In genomic region chr8:70697366-70698250, GRCm38 (mm10) we compare ENCODE assay signal across 8 mouse cellular contexts. TPM values are rescaled to one million over a fixed set of nuclear protein-coding genes. Genes with fewer than 3 reads are reported as not detected.
A peak's percentile ranks its signal among the peaks of the same experiment; 100 is the strongest.
DNase-seq lines count a peak whose midpoint lies in the region; ATAC-seq and TF ChIP-seq lines count a peak whose summit lies in the region.

No protein-coding gene starts in this region.

- ATAC-seq in lung, postnatal 0 days = no peak
- no peak for ATAC-seq in intestine, embryonic 16.5 days
- ATAC-seq in neural tube, embryonic 14.5 days (ENCODE audit: low read depth) = no peak

- TF ChIP-seq CTCF in lung, postnatal 0 days (IDR thresholded peaks at IDR 0.05) = no peak
- TF ChIP-seq CTCF in embryonic fibroblast, embryonic 13.5 days (IDR thresholded peaks at IDR 0.05; ENCODE audit: borderline replicate concordance, insufficient read depth, low read length) = no peak

- TF ChIP-seq POLR2A in embryonic fibroblast, embryonic 13.5 days (IDR thresholded peaks at IDR 0.05; ENCODE audit: low read depth, low read length) = no peak

- peak overlapping the region; percentile 94 for H3K27ac ChIP-seq in lung, postnatal 0 days (ENCODE audit: low read length)
- 0 out of 2 replicates have a peak overlapping the region, but pooled peaks have one; percentile 8 for H3K27ac ChIP-seq in embryonic fibroblast, embryonic 13.5 days (ENCODE audit: insufficient read depth, low read length)
- peak overlapping the region; percentile 95 for H3K27ac ChIP-seq in intestine, embryonic 16.5 days (ENCODE audit: low read length)
- H3K27ac ChIP-seq in neural tube, embryonic 14.5 days (ENCODE audit: low read depth, low read length) = peak overlapping the region; percentile 99

- H3K36me3 ChIP-seq in lung, postnatal 0 days (ENCODE audit: insufficient read depth, low read length) = 0 out of 2 replicates have a peak, but pooled peaks cover 7% of the 10 kb centered on the region
- H3K36me3 ChIP-seq in intestine, embryonic 16.5 days (ENCODE audit: control insufficient read depth, insufficient read depth, low read length) = no peaks in the 10 kb centered on the region
- no peaks in the 10 kb centered on the region for H3K36me3 ChIP-seq in neural tube, embryonic 14.5 days (ENCODE audit: control insufficient read depth, insufficient read depth, low read length)

- TF ChIP-seq EP300 in lung, postnatal 0 days (IDR thresholded peaks at IDR 0.05) = 0 out of 2 replicates have a peak, but pooled peaks have one; percentile 10

- peaks cover 32% of the 10 kb centered on the region for H3K4me1 ChIP-seq in lung, postnatal 0 days (ENCODE audit: insufficient read depth, low read depth, low read length)
- H3K4me1 ChIP-seq in embryonic fibroblast, embryonic 13.5 days (ENCODE audit: control insufficient read depth, insufficient read depth, low read length) = peaks cover 7% of the 10 kb centered on the region
- peaks cover 56% of the 10 kb centered on the region for H3K4me1 ChIP-seq in intestine, embryonic 16.5 days (ENCODE audit: control insufficient read depth, insufficient read depth, low read length)
- H3K4me1 ChIP-seq in neural tube, embryonic 14.5 days (ENCODE audit: control insufficient read depth, insufficient read depth, low read length) = peaks cover 40% of the 10 kb centered on the region

- WGBS in lung, postnatal 0 days = 60% methylated on average over 12 of the region's 12 CpGs
- WGBS in intestine, embryonic 16.5 days = 59% methylated on average over 12 of the region's 12 CpGs
- WGBS in neural tube, embryonic 14.5 days = 77% methylated on average over 12 of the region's 12 CpGs

- H3K9ac ChIP-seq in lung, postnatal 0 days (replicated peaks; ENCODE audit: low read depth) = peak overlapping the region; percentile 50
- peak overlapping the region; percentile 72 for H3K9ac ChIP-seq in intestine, embryonic 16.5 days (ENCODE audit: low read depth, low read length)
- H3K9ac ChIP-seq in neural tube, embryonic 14.5 days (replicated peaks; ENCODE audit: low read depth, low read length) = peak overlapping the region; percentile 100; the same call in 1 of the 2 replicates

- DNase-seq in lung, postnatal 0 days (ENCODE audit: low spot score) = no peak
- DNase-seq in lung, postnatal 25 days (ENCODE audit: low spot score) = no peak
- DNase-seq in adrenal gland, postnatal 4 days (ENCODE audit: low spot score in 2 of 2) = no peak
- DNase-seq in urinary bladder, postnatal 4 days (ENCODE audit: low spot score in 2 of 2) = no peak
- DNase-seq in urinary bladder, postnatal 14 days (ENCODE audit: low spot score) = no peak

- peak overlapping the region; percentile 52 for H3K4me2 ChIP-seq in lung, postnatal 0 days (replicated peaks; ENCODE audit: low read depth, low read length)
- peak overlapping the region; percentile 61 for H3K4me2 ChIP-seq in intestine, embryonic 16.5 days (ENCODE audit: low read depth, low read length)
- H3K4me2 ChIP-seq in neural tube, embryonic 14.5 days (ENCODE audit: low read depth, low read length) = peak overlapping the region; percentile 90

- peak overlapping the region; percentile 98 for H3K4me3 ChIP-seq in lung, postnatal 0 days (ENCODE audit: low read depth, low read length)
- no peak overlapping the region for H3K4me3 ChIP-seq in embryonic fibroblast, embryonic 13.5 days (ENCODE audit: insufficient read depth, low read length)
- peak overlapping the region; percentile 54 for H3K4me3 ChIP-seq in intestine, embryonic 16.5 days (ENCODE audit: low read length)
- H3K4me3 ChIP-seq in neural tube, embryonic 14.5 days (ENCODE audit: low read depth, low read length) = peak overlapping the region; percentile 93

- no peaks in the 10 kb centered on the region for H3K27me3 ChIP-seq in lung, postnatal 0 days (replicated peaks; ENCODE audit: insufficient read depth, low read length)
- H3K27me3 ChIP-seq in intestine, embryonic 16.5 days (replicated peaks; ENCODE audit: control insufficient read depth, insufficient read depth, low read length) = no peaks in the 10 kb centered on the region
- H3K27me3 ChIP-seq in neural tube, embryonic 14.5 days (ENCODE audit: control insufficient read depth, insufficient read depth, low read length) = no peaks in the 10 kb centered on the region

- H3K9me3 ChIP-seq in lung, postnatal 0 days (ENCODE audit: low read length) = no peaks in the 10 kb centered on the region
- H3K9me3 ChIP-seq in intestine, embryonic 16.5 days (ENCODE audit: control insufficient read depth, low read length) = no peaks in the 10 kb centered on the region
- H3K9me3 ChIP-seq in neural tube, embryonic 14.5 days (ENCODE audit: control insufficient read depth, low read length) = no peaks in the 10 kb centered on the region

RNA-seq across cellular contexts. Expression of gene Jund, which starts 1.1 kb away (rescaled TPM):
- 107 and 109 TPM in 2 replicates for polyA plus RNA-seq in lung, postnatal 0 days (2015; fragmentation: Nextera tagmentation; extraction: Ambion mirVana)
- polyA plus RNA-seq in embryonic fibroblast, embryonic 13.5 days (2011; ENCODE audit: insufficient read length, low read depth, missing spikeins) = 82.2 and 90.6 TPM in 2 replicates
- polyA plus RNA-seq in intestine, embryonic 16.5 days (2015; fragmentation: Nextera tagmentation; extraction: Ambion mirVana) = 37.3 and 52.2 TPM in 2 replicates
- polyA plus RNA-seq in neural tube, embryonic 14.5 days (2014; fragmentation: Nextera tagmentation; extraction: Ambion mirVana) = 115 and 119 TPM in 2 replicates
- 100 to 1,000 TPM; 185 to 195 TPM for total RNA-seq in adrenal gland, postnatal 4 days (2021)

RNA-seq across cellular contexts. Expression of gene Iqcn, which starts 5.6 kb away (rescaled TPM):
- 0.04 and 0.07 TPM in 2 replicates for polyA plus RNA-seq in lung, postnatal 0 days (2015; fragmentation: Nextera tagmentation; extraction: Ambion mirVana)
- polyA plus RNA-seq in embryonic fibroblast, embryonic 13.5 days (2011; ENCODE audit: insufficient read length, low read depth, missing spikeins) = not detected in 2 replicates
- not detected in 2 replicates for polyA plus RNA-seq in intestine, embryonic 16.5 days (2015; fragmentation: Nextera tagmentation; extraction: Ambion mirVana)
- polyA plus RNA-seq in neural tube, embryonic 14.5 days (2014; fragmentation: Nextera tagmentation; extraction: Ambion mirVana) = 0.13 TPM in 1 of 2 replicates, not detected in the other
- total RNA-seq in adrenal gland, postnatal 4 days (2021) = under 1 TPM; 0.14 to 0.25 TPM

RNA-seq across cellular contexts. Expression of gene Gm3336, which starts 20.7 kb away (rescaled TPM):
- polyA plus RNA-seq in lung, postnatal 0 days (2015; fragmentation: Nextera tagmentation; extraction: Ambion mirVana) = 0.50 and 0.54 TPM in 2 replicates
- polyA plus RNA-seq in embryonic fibroblast, embryonic 13.5 days (2011; ENCODE audit: insufficient read length, low read depth, missing spikeins) = not detected in 2 replicates
- 3.3 and 4.1 TPM in 2 replicates for polyA plus RNA-seq in intestine, embryonic 16.5 days (2015; fragmentation: Nextera tagmentation; extraction: Ambion mirVana)
- not detected in 2 replicates for polyA plus RNA-seq in neural tube, embryonic 14.5 days (2014; fragmentation: Nextera tagmentation; extraction: Ambion mirVana)
- not detected for total RNA-seq in adrenal gland, postnatal 4 days (2021)

RNA-seq across cellular contexts. Expression of gene Lsm4, which starts 24.6 kb away (rescaled TPM):
- 95.9 and 104 TPM in 2 replicates for polyA plus RNA-seq in lung, postnatal 0 days (2015; fragmentation: Nextera tagmentation; extraction: Ambion mirVana)
- 54.9 and 60.2 TPM in 2 replicates for polyA plus RNA-seq in embryonic fibroblast, embryonic 13.5 days (2011; ENCODE audit: insufficient read length, low read depth, missing spikeins)
- 228 and 246 TPM in 2 replicates for polyA plus RNA-seq in intestine, embryonic 16.5 days (2015; fragmentation: Nextera tagmentation; extraction: Ambion mirVana)
- polyA plus RNA-seq in neural tube, embryonic 14.5 days (2014; fragmentation: Nextera tagmentation; extraction: Ambion mirVana) = 193 and 194 TPM in 2 replicates
- total RNA-seq in adrenal gland, postnatal 4 days (2021) = 10 to 100 TPM; 96.6 to 99.0 TPM

RNA-seq across cellular contexts. Expression of gene Pde4c, which starts 25.9 kb away (rescaled TPM):
- 0.93 and 2.0 TPM in 2 replicates for polyA plus RNA-seq in lung, postnatal 0 days (2015; fragmentation: Nextera tagmentation; extraction: Ambion mirVana)
- polyA plus RNA-seq in embryonic fibroblast, embryonic 13.5 days (2011; ENCODE audit: insufficient read length, low read depth, missing spikeins) = not detected in 2 replicates
- 0.28 and 0.64 TPM in 2 replicates for polyA plus RNA-seq in intestine, embryonic 16.5 days (2015; fragmentation: Nextera tagmentation; extraction: Ambion mirVana)
- 0.10 and 0.27 TPM in 2 replicates for polyA plus RNA-seq in neural tube, embryonic 14.5 days (2014; fragmentation: Nextera tagmentation; extraction: Ambion mirVana)
- total RNA-seq in adrenal gland, postnatal 4 days (2021) = 1 to 10 TPM; 2.2 to 5.6 TPM

Comparison
In these comparisons a context has a peak if more than half of its experiments do, and no peak if none do; other contexts are left out.
1. H3K27ac ChIP-seq: peak in every context shown above with its lines; median percentile 99 in neural tube, embryonic 14.5 days; 95 in intestine, embryonic 16.5 days; 94 in lung, postnatal 0 days; 8 in embryonic fibroblast, embryonic 13.5 days.
2. H3K9ac ChIP-seq: peak in every context shown above with its lines; median percentile 100 in neural tube, embryonic 14.5 days; 72 in intestine, embryonic 16.5 days; 50 in lung, postnatal 0 days.